Mouse (Mus musculus): ENCODE results near the gene Stk38.
"Not testable (repeated sequence)": the region's sequence is repeated elsewhere in the genome, so short reads cannot be mapped to it uniquely, and the experiment has no call there.

Stk38 gene

DNA sequence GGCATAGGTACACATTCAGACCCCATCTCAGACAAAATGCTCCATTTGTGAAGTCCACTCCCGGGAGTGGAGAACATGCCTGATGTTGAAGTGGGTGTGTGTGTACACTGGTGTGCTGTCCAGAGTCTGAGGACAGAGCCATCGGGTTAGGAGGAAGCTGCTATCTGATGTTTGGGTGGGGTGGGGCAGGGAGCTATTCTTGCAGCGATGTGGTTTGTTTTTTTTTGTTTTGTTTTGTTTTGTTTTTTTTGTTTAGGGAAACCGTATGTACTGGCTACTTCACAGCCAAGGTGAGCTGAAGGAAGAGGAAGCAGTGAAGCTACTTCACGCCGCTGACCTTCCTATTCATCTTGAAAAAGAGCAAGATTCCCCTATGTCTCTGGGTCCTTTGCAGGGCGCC, 983 bp downstream of the Stk38 start:
- no peak for DNase-seq

DNA sequence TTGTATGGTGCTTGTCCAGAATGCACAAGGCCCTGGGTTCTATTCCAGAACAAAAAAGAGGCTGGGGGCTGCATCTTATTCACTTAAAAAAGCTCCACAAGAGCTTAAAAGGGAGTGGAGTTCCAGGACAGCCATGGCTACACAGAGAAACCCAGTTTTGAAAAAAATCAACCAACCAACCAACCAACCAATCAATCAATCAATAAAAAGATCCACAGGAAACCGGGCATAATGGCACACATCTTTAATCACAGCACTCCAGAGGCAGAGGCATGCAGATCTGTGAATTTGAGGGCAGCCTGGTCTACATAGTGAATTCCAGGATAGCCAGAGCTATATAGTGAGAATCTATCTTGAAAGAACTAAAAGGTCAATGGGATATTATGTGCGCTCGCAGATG, 2.8 kb downstream of the Stk38 start:
- DNase-seq, result no peak

DNA sequence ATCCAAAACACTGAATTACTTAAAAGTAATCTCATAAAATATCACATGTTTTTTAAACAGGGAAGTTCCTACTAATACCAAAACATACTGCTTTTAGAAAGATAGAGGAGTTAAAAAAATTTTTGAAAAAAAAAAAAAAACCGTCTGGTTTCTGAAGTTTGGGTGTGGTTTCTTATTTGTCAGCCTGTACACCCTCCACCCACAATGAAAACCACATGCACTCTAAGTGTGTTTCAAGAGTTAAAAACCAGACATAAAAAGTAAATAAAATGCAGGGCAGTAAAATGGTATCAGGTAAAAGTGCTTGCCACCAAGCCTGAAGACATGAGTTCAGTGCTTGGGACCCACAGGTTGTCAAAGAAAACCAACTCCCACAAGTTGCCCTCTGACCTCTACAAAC, 4.1 kb downstream of the Stk38 start:
- DNase-seq, result no peak

DNA sequence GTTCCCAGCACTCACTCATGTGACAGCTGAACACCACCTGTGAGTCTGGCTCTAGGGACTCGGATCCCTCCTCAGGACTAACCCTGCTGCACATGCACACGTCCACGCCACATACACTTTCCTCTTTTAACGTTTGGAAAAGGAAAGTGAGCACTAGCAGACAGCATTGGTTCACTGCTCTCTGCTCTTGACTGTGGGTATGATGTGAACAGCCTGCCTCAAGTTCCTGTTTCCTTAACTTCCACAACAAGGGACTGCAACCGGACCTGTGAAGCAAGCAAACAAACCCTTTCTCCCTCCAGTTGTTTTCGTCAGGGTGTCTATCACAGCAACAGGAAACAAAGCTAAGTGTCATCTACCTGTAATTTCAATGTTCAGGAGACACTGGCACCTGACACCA, 7.3 kb downstream of the Stk38 start:
- DNase-seq, result no peak

DNA sequence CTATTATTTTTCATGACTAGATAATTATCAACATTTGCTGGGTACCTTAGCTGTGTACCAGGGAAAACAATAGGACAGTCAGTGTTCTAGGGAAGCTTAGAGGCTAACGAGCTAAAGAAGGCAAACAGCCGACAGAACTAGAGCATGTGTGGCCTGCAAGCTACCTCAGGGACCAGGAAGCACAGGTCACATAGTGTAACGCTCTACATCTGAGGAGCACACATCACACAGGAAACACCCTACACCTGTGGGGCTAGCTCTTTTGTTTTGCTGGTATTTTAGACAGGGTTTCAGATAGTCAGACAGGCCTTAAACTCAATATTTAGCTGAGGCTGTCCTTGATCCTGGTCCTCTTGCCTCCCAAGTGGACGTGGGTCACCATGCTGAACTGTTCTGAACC, 13.2 kb downstream of the Stk38 start:
- no peak for DNase-seq

DNA sequence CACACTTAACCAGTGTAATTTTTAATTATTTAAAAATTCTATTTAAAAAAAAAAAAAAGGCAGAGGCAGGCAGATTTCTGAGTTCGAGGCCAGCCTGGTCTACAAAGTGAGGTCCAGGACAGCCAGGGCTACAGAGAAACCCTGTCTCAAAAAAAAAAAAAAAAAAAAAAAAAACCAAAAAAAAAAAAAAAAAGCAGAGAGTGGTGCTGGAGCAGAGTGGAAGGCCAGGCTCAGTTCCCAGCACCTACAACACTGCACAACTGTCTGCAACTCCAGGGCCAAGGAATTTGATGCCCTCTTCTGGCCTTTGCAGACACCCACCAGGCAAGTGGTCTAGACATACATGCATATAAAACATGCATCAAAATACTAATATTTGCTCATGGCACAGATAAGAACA, 14.8 kb downstream of the Stk38 start:
- DNase-seq, result not testable (repeated sequence)

DNA sequence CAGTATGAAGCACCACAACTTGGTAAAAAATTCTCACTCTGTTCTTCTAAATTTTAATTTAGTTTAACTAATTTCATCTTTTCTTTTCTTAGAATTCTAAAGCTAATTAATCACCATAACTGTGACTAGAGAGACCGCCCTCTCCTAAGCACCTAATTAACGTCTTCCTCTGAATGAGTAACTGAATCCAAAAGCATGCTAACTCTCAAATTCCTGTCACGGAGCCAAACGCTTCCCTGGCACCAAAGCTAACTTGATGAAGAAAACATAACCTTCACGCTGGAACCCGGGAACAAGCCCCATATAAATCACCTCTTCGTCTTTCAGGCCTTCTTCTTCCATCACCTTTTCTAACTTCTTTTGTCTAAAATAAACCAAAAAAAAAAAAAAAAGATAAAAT, 15.7 kb downstream of the Stk38 start:
- DNase-seq, result no peak

DNA sequence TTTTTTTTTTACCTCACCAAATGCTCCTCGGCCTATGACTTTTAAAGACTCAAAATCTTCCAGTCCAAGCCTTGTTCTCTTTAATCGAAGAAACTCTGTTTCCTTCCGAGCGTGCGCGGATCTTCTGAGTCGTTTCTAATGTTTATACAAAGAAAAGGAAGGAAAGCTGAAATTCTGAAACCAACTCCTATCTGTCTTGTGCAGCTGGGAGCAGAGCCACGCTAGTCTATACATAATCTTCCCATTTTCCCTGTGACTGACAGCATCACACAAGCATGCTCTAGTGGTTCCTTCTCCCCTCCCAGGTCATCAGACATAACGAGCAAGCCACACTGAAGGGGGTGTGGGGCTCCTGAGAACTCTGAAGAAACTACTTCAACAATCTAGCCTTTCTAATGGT, 16.5 kb downstream of the Stk38 start:
- no peak for DNase-seq

DNA sequence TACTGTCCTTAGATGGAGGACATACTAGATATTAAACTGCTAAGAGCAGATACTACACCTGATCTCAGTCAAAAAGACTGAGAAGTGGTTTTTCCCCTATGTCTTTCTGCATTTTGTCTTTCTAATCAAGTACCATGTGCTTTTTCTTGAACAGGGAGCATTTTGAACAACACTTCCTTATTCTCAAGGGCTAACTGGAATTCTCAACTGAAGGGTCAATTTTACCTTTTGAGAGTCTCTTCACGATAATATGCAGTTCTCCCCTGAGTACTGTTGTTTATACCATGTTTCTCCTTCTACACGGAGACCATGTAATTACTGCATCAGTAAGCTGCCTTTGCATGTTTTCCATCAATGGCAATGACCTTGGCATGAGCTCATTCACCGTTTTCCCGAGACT, 17.7 kb downstream of the Stk38 start:
- DNase-seq, result no peak

DNA sequence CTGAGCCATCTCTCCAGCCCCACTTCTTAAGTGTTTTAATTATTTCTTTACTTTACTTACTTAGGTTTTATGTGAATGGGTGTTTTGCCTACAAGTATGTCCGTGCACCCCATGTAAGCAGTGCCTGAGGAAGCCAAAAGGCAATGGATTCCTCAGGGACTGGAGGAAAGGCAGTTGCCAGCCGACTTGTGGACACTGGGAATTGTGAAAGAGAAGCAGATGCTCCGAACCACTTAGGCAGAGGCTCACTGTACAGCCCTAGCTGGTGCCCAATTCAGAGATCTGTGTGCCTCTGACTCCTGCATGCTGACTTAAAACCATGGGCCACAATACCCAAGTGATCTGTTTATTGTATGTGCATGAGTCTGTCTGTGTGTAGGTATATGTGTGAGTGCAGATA, 18.8 kb downstream of the Stk38 start:
- DNase-seq, result no peak

DNA sequence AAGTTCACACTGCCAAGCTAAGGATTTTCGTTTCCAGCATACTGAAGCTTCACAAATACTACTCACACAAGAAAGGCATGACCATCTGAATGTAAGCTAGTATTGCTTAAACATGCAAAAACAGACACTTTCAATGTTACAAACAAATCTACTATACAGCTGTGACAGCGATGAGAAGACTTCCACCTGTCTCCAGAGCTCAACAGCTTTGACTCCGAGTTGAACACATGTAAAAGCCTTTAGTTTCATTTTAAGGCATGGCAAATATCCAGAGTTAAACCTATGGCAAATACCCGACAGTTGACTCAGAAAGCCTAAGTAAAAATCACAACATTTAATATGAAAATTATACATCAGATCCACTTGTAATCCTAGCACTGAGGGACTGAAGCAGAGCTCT, 19.5 kb downstream of the Stk38 start:
- no peak for DNase-seq

DNA sequence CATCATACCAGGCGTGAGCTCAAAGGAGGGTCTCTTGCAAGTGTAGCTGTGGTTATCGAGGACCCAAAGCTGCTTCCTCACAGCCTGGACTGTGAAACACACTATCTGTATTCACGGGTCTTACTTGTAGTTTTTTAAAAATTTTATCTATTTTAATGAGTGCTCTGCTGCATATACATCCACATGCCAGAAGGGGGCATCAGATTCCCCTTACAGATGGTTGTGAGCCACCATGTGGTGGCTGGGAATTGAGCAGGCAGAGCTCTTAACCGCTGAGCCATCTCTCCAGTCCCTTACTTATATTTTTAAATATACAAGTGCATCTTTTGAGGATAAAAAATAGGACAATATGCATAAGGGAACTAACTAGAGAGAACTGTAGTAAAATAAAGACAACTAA, 20.1 kb downstream of the Stk38 start:
- DNase-seq, result peak; percentile 41 to 49

DNA sequence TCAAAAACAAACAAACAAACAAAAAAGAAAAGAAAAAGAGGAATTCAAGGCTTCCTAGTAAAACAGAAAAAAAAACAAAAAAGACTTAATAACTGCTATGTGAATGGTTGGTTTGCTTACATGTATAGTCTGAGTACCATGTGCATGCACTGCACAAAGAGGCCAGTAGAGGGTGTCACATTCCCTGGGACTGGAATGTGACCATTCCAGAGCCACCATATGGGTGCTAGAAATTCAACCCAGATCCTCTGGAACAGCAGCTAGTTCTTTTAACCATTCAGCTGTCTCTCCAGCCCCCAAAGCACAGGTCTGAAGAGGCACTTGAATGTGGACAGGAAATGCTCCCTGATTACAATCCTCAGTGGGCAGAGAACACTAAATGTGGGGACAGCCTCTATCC, 21.0 kb downstream of the Stk38 start:
- peak in 1 of 2 experiments; percentile 34 for DNase-seq

DNA sequence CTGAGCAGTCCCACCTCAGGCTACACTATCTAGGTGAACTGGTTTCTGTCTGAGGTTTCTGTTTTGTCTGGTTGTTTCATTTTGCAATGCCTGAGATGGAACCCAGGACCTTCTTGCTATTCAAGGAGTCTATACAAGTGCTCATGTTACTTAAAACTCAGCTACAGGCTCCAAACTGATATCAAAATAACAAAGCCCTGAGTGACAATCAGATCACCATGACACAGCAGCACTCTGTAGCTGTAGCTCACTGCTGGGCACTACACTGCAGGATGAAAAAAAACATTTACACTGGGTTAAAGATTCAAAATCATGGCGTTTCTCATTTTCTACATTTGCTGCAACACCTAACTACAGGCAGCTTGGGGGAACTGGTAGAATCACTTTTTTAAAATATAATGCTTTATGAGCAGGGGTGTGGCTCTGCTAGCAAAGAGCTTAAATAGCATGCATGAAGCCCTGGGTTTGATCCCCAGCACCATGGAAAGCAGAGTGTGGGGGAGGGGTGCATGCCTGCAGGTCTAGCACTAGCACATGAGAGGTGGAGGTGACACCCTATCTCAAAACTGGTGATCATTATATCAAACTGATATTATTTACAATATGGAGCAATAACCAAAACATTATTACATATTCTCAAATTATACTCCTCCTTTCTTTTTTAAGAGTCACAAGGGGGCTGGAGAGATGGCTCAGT, 22.9 kb downstream of the Stk38 start:
- DNase-seq, result no peak

DNA sequence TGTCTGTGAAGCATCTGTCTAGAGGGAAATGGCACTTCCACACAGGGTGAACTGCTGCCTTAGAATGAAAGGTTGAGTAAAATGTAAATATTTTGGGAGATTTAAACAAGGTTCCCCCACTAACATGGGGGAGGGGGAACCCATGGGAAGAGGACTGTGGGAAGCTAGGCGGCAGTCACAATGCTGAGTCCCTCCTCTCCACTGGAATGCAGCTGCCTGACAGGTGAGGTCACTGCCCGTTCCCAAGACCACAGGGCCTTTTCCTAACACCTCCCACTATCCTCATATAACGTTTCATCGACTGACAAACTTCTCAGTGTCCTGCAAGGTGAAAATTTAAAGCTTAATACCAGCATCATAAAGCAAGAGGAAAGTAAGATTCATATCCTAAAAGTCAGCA, 25.2 kb downstream of the Stk38 start:
- no peak for DNase-seq

DNA sequence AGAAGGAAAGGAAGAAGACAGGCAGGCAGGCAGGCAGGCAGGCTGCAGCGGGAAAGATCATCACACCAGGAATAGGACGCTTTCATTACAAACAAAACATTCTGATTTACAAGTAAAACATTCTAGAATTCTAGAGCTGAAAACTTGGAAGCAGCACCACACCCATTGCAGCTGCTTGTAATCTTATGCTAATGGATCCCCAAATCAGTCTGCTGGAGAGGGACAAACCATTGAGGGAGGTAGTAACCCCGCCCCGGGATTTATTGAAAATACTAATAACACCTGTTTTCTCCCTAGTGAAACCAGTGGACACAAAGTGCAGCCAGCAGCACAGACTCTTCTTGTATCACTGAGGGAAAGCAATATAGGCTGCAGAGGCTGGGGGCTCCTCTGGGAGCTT, 26.7 kb downstream of the Stk38 start:
- no peak for DNase-seq

DNA sequence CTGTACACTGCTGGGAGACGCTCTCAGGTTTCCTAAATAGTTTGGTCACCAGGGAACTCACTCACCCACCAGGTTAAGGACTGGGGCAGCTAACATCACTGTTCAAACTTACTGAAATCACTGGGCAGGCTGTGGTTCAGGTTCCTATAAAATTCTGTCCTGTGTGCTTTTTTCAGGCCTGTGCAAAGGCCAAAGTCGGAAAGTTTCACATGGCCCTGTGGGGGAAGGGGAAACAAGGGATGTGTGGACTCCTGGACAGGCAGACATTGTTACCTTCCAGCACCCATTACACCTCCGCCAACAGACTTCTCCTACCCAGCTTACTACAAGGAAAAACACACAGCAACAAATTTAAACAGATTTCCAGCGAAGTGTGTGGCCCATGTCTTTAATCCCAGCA, 28.7 kb downstream of the Stk38 start:
- DNase-seq, result no peak

DNA sequence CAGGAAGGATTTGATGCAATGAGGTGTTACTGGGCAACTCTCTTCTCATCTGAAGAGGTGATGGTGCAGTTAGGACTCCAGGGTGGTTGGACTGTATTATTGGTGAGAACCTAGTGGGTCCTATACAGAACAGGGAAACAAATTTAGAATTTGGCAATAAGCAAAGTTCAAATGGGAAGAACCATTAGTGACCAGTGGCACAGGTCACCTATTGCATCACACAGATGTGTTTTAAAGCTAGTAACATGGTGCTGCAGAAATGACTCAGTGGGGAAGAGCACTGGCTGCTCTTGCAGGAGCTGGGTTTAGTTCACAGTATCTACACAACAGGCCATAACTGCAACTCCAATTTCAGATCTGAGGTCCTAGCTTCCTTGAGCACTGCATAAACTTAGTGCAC, 37.7 kb downstream of the Stk38 start:
- DNase-seq, result no peak

DNA sequence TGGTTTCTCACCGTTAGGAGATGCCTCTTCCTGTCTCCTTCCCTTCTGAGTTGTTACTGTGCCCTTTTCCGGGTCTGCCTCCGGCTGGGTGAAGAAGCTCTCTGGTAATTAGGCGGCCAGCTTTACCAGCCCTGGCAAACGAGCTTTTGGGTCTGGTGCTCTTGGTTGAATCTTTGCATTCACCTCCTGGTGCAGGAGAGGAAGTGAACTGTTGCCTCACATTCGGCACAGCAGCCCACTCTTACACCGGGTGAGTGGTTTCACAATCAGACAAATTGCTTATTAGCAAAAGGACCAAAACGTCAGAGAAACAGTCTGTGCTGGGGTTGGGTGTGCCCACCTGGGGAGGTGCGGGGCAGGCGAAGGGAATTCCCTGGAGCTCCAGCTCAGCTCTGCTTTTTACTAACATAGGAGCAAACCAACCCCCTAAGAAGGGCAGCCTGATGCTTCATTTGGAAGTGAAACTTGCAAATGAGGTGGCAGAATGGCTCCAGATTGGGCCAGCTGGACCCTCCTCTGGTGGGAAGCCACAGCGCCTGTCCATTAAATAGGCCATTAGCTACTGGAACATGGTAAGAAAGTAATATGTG, 40.7 kb downstream of the Stk38 start:
- DNase-seq, result peak in 1 of 2 experiments; percentile 21

DNA sequence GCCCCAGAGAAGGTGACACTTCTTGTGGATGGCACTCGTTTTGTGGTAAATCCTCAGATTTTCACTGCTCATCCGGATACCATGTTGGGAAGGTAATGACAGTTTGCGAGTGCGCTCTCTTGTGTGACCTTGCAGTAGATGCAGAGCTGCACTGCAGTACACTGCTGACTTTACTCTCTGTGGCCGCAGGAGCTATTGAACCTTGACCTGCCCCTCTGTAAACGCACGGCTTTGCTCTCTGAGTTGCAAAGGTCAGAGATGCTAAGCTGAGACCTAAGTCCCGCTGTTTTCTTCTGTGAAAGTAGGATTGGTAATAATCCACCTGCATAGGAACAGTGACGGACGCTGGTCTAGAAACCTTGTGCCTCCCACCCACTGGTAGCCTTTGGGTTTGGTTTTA, 46.2 kb downstream of the Stk38 start:
- no peak for DNase-seq

DNA sequence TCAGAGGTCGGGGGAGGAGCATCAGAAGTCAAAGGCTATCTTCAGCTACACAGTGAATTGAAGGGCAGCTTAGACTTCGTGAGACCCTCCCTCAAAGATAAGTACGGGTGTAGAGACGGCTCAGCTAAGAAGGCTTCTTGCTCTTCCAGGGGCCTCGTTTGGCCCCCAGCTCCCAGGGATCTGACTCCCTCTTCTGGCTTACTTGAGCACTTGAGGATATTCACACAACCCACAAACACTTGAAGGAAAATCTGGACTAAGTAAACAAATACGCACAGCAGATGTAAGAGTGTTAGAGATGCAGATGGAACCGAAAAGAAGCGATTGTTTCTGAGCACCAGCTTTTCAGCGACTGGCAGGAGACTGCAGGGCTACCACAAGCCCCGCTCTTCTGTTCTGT, 47.2 kb downstream of the Stk38 start:
- DNase-seq, result no peak

DNA sequence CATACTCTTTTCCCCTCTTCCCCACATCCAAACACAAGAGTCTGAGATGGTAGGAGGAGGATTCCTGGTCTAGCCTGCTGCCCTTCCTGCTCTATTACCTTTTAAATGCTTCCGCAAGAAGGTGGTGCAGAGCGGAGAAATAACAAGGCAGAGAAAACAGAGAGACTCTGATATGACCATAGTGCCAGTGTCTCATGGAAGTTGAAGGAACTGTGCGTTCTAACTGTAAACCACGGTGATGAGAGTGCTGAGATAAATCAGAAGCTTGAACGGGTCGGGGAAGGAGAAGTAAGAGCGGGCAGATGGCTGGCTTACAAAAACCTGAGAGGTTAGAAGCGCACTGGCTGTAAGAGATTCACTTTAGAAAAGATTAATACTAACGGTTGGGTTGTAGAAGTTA, 53.4 kb downstream of the Stk38 start:
- DNase-seq, result no peak

DNA sequence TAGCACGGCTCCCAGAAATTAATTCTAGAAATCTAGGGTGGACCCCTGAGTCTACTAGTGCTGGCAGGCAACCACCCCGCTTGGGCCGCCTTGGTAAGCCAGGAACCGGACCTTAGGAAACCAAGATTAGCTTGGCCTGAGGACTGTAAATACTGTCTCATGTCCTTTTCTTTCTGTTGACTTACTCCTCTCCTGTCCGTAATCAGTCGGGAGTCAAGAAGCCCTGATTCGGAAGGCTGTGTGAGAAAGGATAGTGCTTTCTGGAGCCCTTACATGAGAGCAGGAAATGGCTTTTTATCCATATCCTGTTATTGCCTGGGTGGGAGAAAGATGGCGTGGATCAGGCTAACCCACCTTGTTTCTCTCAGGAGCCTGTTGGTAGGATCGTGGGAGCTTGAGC, 54.5 kb downstream of the Stk38 start:
- DNase-seq, result no peak

DNA sequence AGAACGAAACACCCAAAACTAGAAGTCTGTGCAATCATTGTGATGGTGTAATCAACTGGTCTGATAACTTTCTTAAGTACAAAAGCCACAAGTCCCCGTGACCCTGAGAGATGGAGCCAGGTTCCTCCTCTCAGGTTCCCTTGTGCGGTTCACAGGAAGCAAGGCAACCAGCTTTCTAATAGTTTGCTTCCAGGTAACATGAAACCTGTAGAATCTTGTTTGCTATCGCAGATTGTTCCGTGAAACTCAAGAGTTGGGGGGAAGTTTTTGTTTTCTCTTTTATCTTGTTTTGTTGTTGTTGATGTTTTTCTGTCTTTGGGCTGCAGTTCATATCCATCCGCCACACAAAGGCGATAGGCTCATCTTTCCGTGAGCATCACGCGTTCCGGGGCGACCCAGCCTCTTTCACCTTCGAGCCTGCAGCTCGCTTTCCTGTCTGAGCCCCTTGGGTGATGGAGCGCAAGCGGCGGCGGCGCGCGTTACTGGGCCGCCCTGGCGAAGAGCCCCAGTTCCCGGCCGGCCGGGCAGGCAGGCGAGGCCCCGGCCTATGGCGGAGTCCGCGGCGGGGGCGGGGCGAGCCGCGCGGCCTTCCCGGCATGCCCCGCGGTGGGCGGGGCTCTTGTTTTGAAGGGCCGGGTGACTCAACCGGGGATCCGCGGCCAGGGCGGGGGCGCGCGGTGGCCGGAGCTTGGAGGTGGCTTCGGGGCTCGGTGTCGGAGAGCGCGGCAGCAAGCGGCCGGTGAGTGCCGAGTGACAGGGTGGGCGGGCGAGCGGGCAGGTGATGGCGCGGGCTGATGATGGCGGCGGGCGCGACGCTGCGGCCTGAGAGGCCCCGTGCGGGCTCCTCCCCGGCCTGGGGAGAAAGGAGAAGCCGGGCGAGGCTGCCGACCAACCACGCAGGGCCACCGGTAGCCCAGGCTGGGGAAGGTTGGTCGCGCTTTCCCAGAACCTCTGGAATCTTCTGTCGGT, 55.7 kb downstream of the Stk38 start, which contains the start of gene Kctd20:
TSS of gene Kctd20 (plus strand) at position 120 of the 969 bp plus-strand sequence.
- peak; percentile 93 to 95 for DNase-seq

Data from thymus, postnatal 36 days (tissue).